Mouse (Mus musculus): ENCODE measurements around the gene Dlgap3. TPM values are rescaled to one million over a fixed set of nuclear protein-coding genes. Genes with fewer than 3 reads are reported as not detected.

Gene Dlgap3
- polyA plus RNA-seq, 1 experiment from 2014 or later, result 0.77 TPM

DNA sequence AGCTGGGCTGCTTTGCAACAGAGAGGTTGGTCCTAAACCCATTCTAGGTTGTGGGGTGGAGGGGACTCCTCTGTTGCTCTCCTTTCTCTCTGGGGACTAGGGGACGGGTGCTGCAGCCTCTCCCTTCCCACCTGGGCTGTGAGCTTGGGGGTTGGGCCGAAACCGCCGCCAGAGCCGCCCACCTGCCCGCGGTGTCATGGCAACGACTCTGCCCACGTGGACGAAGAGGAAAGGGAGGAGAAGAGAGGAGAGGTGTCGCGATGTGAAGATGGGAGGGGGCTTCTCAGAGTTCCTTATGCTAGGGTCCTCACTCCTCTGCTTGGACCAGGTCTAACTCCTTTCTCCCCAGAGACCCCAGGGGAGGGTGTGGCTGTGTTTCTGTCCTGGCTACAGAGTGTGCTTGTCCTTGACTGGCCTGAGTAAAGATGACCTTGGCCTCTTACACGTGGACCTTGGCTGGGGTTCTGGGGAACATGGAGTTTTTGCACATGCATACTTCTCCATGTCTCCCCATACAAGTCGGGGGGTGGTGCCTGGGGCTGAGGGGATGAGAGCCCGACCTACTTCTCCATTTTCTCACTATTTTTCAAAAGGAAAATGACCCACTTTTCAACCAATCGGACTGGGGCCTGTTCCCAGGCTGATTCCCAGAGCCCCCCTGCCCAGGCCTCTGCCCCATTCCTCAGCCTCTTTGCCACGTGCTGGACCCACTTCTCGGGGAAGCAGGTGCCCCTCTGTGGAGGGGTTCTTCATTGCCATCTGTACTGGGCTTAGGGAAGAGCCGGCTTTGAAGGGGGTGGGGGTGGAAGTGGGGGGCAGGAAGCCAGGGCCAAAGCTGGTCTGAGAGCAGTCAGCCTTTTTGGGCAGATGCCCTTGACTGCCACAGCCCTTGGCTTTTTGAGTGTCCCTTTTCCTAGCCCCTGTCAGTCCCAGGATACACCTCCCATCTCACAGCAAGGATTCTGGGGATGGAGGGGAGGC lies 10.8 kb downstream of the Dlgap3 start:
- Histone ChIP-seq H3K27ac (no peak overlapping the region), H3K9me3 (no peaks in the 10 kb centered on the region), H3K36me3 (no peaks in the 10 kb centered on the region), H3K4me3 (no peak overlapping the region), H3K4me1 (no peaks in the 10 kb centered on the region), H3K27me3 (ENCODE audit: insufficient read depth, poor library complexity, severe bottlenecking) (peaks cover 44% of the 10 kb centered on the region)
- no peak for DNase-seq (ENCODE audit: low spot score)
- 16% methylated on average over 19 of the region's 19 CpGs for WGBS

DNA sequence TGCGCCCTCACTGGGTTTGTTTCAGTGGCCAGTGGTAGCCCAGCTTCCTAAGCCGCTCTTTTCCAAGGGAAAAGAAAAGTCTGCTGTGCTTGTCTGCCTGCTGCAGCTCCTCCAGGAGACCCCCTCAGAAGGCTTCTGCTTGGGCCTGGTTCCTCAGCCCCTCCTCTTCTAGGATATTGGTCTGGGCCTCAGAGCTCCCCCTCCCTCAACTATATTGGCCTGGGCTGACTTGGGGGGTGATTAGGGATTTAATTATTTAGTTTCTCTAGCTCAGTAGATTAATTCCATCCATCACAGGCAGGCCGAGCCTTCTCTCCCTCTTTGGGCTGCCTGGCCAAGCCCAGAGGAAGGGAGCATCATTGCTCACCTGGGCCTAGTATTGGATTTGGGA lies 11.4 kb downstream of the Dlgap3 start:
- no peaks in the 10 kb centered on the region for H3K4me1 ChIP-seq
- no peak overlapping the region for H3K27ac ChIP-seq
- WGBS, result 62% methylated on average over 3 of the region's 3 CpGs
- no peaks in the 10 kb centered on the region for H3K36me3 ChIP-seq
- H3K9me3 ChIP-seq, result no peaks in the 10 kb centered on the region
- H3K27me3 ChIP-seq (ENCODE audit: insufficient read depth, poor library complexity, severe bottlenecking), result peaks cover 47% of the 10 kb centered on the region
- no peak for DNase-seq (ENCODE audit: low spot score)
- no peak overlapping the region for H3K4me3 ChIP-seq

DNA sequence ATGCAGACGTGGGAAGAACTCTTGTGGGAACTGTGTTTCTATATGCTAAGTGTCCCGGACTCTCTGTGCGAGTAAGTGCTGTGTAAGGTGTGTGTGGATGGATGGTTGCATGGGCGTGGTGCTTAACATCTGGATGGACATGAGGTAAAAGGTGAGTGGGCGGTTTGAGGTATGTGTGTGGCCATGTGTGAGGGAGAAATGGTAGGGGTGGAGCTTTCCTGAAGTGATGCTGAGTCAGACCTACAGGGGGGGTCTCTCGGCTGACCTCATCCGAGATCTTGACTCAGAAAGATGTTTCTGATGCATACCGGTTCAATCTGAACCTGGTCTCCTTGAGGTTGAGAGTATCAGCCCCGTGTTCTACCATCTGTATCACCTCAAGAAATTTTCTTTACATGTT lies 12.0 kb downstream of the Dlgap3 start:
- H3K9me3 ChIP-seq, result no peaks in the 10 kb centered on the region
- no peak overlapping the region for H3K4me3 ChIP-seq
- H3K36me3 ChIP-seq, result no peaks in the 10 kb centered on the region
- peaks cover 47% of the 10 kb centered on the region for H3K27me3 ChIP-seq (ENCODE audit: insufficient read depth, poor library complexity, severe bottlenecking)
- no peak for DNase-seq (ENCODE audit: low spot score)
- WGBS, result 78% methylated on average over 9 of the region's 9 CpGs
- no peak overlapping the region for H3K27ac ChIP-seq
- no peaks in the 10 kb centered on the region for H3K4me1 ChIP-seq

DNA sequence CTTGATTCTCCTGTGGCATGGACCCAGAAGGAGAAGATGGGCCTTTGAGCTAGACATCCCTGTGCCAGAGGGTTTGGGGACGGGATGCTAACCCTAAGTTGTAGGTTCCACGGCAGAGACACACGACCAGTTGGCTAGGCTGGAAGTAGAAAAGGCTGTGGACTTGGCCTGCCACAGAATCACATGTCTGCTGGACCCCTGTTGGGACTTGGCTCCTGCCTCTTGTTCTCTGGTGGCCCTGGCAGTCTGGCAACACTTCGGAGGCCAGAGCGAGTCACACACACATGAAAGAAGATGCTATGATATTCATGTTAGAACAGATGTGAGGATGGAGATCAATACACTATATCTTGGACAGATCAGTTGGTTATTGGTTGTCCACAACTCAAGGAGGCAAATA lies 14.9 kb downstream of the Dlgap3 start:
- no peak for DNase-seq (ENCODE audit: low spot score)
- no peaks in the 10 kb centered on the region for H3K9me3 ChIP-seq

DNA sequence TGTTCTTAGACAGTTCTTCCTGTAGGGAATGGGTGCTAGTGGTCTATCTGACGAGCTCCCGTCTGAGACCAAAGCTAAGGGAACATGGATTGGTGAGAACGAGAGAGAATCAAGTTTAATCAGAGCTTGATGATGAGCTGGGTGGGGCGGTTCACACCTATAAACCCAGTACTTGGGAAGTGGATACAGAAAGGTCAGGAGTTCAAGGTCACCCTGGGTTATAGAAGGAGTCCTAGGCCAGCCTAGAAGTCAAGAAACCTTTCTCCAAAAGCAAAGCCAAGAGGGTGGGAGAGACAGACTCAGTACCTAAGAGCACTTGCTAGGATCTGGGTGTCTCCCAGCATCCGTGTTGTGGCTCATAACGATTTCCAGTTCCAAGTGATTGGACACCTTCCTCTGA lies 21.9 kb downstream of the Dlgap3 start:
- H3K4me1 ChIP-seq, result no peaks in the 10 kb centered on the region
- H3K36me3 ChIP-seq, result no peaks in the 10 kb centered on the region
- no peak overlapping the region for H3K27ac ChIP-seq
- peaks cover 37% of the 10 kb centered on the region; the same call in 1 of the 2 replicates for H3K27me3 ChIP-seq (ENCODE audit: insufficient read depth, poor library complexity, severe bottlenecking)
- WGBS, result 75% methylated on average over 6 of the region's 6 CpGs
- no peak for DNase-seq (ENCODE audit: low spot score)
- no peak overlapping the region for H3K4me3 ChIP-seq
- H3K9me3 ChIP-seq, result no peaks in the 10 kb centered on the region

More for the DNA sequence above, 14.9 kb downstream of the Dlgap3 start:
- no peaks in the 10 kb centered on the region for H3K4me1 ChIP-seq
- H3K36me3 ChIP-seq, result no peaks in the 10 kb centered on the region
- H3K4me3 ChIP-seq, result no peak overlapping the region
- 79% methylated on average over 5 of the region's 5 CpGs for WGBS
- peaks cover 35% of the 10 kb centered on the region for H3K27me3 ChIP-seq (ENCODE audit: insufficient read depth, poor library complexity, severe bottlenecking)
- no peak overlapping the region for H3K27ac ChIP-seq

DNA sequence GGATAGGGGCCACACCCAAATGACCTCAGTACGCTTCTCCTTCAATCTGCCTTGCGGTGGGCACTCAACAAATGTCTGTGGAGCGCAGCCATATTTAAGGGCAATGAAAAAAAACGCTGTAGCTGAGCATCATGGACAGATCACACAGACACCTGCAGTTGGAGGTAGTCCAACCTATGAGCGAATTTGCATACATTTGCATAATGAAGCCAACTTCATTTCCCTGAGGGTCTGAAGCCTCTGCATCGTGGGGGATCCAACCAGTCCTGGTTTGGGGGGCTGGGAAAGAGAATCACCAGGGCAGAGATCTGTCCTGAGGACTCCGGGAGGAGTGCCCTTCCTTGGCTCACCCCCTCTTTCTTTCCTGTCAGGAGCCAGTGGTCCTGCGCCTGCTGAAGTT lies 23.7 kb downstream of the Dlgap3 start:
- Histone ChIP-seq H3K36me3 (no peaks in the 10 kb centered on the region), H3K4me1 (no peaks in the 10 kb centered on the region), H3K9me3 (no peaks in the 10 kb centered on the region), H3K27ac (no peak overlapping the region), H3K27me3 (ENCODE audit: insufficient read depth, poor library complexity, severe bottlenecking) (peaks cover 36% of the 10 kb centered on the region; the same call in 1 of the 2 replicates), H3K4me3 (no peak overlapping the region)
- 64% methylated on average over 8 of the region's 8 CpGs for WGBS
- DNase-seq (ENCODE audit: low spot score), result no peak

DNA sequence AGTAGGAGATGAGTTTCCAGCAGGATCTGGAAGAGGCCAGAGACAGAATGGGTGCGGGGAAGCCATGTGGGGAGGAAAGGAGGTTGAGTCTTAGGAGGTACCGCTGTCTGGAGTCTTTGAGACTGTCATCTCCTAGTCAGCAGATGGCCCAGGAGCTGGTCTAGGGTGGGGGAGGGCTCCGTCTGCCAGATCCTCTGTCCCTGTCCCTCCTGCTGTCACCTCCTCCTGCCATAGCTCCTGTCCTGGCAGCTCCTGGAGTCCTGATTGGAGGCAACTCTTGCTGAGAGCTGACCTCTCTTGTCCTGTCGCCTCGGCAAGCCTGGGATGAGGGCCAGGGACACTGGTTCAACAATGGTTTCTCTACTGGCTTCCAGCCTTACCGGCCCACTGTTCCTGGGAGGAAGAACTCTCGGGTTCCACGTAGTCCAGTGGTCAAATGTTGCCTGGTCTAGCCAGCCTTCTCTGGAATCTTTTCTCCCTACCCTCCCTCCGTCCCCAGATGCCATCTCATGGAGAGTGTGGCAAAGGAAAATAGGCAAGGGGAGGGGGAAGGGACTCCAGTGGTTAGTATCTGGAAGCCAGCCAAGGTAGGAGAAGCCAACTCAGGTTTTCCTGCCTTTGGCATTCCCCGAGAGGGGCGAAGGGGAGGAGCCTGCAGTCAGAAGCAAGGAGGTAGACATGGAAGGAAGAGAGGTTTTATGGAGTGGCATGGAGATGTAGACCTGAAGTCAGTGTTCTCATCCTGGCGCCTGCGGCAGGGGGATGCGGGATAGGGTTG lies 24.6 kb downstream of the Dlgap3 start:
- no peak for DNase-seq (ENCODE audit: low spot score)
- H3K4me3 ChIP-seq, result no peak overlapping the region
- H3K9me3 ChIP-seq, result no peaks in the 10 kb centered on the region
- WGBS, result 59% methylated on average over 14 of the region's 14 CpGs
- no peak overlapping the region for H3K27ac ChIP-seq
- no peaks in the 10 kb centered on the region for H3K4me1 ChIP-seq
- H3K36me3 ChIP-seq, result no peaks in the 10 kb centered on the region
- H3K27me3 ChIP-seq (ENCODE audit: insufficient read depth, poor library complexity, severe bottlenecking), result peaks cover 35% of the 10 kb centered on the region

DNA sequence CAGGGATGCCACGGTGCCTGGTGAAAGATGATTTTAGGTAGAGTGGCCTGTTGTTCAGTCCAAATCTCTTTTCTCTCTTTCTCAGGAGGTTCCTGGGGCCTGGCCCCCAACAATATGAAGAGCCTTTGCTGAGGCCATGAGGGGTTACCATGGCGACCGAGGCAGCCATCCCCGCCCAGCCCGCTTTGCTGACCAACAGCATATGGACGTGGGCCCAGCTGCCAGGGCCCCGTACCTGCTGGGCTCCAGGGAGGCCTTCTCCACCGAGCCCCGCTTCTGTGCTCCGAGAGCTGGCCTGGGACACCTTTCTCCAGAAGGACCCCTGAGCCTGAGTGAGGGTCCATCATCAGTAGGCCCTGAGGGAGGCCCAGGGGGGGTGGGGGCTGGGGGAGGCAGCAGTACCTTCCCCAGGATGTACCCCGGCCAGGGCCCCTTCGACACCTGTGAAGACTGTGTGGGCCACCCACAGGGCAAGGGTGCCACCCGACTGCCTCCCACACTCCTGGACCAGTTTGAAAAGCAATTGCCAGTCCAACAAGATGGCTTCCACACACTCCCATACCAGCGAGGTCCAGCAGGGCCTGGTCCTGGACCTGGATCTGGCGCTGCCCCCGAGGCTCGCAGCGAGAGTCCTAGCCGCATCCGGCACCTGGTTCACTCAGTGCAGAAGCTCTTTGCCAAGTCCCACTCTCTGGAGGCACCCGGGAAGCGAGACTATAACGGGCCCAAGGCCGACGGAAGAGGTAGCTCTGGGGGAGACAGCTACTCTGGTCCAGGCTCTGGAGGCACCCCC lies 25.7 kb downstream of the Dlgap3 start:
- 85% methylated on average over 25 of the region's 25 CpGs for WGBS
- no peaks in the 10 kb centered on the region for H3K36me3 ChIP-seq
- no peak overlapping the region for H3K27ac ChIP-seq
- H3K4me3 ChIP-seq, result no peak overlapping the region
- H3K9me3 ChIP-seq, result no peaks in the 10 kb centered on the region
- no peaks in the 10 kb centered on the region; the same call in 1 of the 2 replicates for H3K4me1 ChIP-seq
- no peak for DNase-seq (ENCODE audit: low spot score)
- peaks cover 37% of the 10 kb centered on the region for H3K27me3 ChIP-seq (ENCODE audit: insufficient read depth, poor library complexity, severe bottlenecking)

DNA sequence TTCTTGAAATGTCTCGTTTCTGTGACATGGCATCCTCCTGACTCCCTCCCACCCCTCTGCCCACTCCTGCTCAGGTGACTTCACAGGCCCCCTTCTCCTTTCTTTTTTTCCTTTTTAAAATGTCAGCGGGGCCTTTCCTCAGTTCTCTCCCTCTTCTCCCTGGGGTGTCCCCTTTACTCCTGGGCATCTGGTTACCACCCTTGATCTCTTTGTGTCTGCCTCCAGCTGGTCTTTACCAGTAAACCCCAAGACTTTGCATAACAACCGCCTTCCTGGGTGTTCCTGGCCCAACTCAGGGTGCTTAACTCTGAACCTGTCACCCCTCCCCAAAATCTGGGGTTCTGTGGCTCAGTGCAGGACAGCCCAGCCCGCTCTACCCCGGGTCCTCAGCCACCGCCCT lies 29.6 kb downstream of the Dlgap3 start:
- Histone ChIP-seq H3K4me1 (peaks cover 12% of the 10 kb centered on the region), H3K36me3 (no peaks in the 10 kb centered on the region), H3K27ac (no peak overlapping the region), H3K9me3 (no peaks in the 10 kb centered on the region), H3K4me3 (no peak overlapping the region), H3K27me3 (ENCODE audit: insufficient read depth, poor library complexity, severe bottlenecking) (peaks cover 33% of the 10 kb centered on the region)
- 35% methylated on average over 6 of the region's 6 CpGs for WGBS
- no peak for DNase-seq (ENCODE audit: low spot score)

DNA sequence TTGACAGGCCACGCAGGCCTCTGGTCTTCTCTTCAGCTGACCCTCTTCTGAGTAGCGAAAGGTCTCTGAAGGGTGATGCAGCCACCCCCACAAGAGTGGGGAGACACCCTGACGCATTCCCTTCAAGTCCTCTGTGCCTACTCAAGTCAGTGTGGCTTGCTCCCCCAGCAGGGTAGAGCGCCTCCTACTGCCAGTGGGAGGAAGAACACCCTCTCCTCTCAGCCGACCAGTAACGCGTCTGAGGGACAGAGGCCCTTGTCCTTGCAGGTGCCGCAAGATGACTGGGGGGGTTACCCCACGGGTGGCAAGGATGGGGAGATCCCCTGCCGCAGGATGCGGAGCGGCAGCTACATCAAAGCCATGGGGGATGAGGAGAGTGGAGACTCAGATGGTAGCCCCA lies 30.4 kb downstream of the Dlgap3 start:
- Histone ChIP-seq H3K4me3 (no peak overlapping the region), H3K27me3 (ENCODE audit: insufficient read depth, poor library complexity, severe bottlenecking) (peaks cover 32% of the 10 kb centered on the region), H3K9me3 (no peaks in the 10 kb centered on the region), H3K4me1 (peaks cover 12% of the 10 kb centered on the region), H3K36me3 (no peaks in the 10 kb centered on the region), H3K27ac (no peak overlapping the region)
- WGBS, result 56% methylated on average over 12 of the region's 12 CpGs
- no peak for DNase-seq (ENCODE audit: low spot score)

DNA sequence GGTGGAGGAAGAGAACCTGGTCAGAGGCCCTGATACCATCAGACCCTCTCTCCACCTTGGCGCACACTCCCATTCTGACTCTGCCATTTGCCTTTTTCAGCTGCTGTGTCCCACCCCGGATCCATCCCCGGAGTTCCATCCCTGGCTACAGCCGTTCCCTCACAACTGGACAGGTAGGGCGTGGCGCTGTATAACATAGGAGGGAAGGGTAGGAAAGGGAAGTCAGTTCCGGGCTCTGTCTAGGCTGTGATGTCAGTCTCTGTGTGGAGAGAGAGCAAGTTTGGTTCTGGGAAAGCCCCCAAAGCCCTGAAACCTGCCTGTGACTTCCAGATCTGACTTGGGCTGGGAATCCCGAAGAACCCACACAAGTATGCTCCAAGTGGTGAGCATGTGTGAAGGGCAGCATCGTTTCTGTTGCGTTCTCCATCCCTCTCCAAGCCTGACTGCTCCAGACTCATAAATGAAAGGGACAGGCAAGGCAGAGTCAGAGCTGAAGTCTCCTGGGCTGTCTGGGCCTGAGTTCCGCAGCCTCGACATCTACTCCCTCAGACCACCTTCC lies 31.2 kb downstream of the Dlgap3 start:
- 82% methylated on average over 12 of the region's 12 CpGs for WGBS
- Histone ChIP-seq H3K4me3 (no peak overlapping the region), H3K9me3 (no peaks in the 10 kb centered on the region), H3K27me3 (ENCODE audit: insufficient read depth, poor library complexity, severe bottlenecking) (peaks cover 24% of the 10 kb centered on the region), H3K36me3 (no peaks in the 10 kb centered on the region), H3K4me1 (peaks cover 12% of the 10 kb centered on the region), H3K27ac (no peak overlapping the region)
- DNase-seq (ENCODE audit: low spot score), result no peak

Measured in heart, embryonic 10.5 days (tissue).